Mouse (Mus musculus) liver, postnatal 0 days (tissue): ENCODE measurements around the gene Drd3. TPM values are rescaled to one million over a fixed set of nuclear protein-coding genes. Genes with fewer than 3 reads are reported as not detected.

Experiments used
- ATAC-seq: fragments of 200-750 bp; cut with Nextera tagmentation; 2 replicates; pipeline ENCODE4 v1.8.0; 2017; ENCODE audit warnings: mild to moderate bottlenecking, moderate library complexity
- DNase-seq: peaks from one replicate; pipeline ENCODE4 v3.0.0-alpha.2; 2016
- H3K27ac ChIP-seq: fragments of 300-500 bp; sonication (generic); 2 replicates; pipeline ENCODE4 v1.5.1; 2014; ENCODE audit warnings: antibody characterized with exemption, moderate library complexity, mild to moderate bottlenecking, low read depth
- H3K27me3 ChIP-seq: fragments of 300-500 bp; sonication (generic); 2 replicates; pipeline ENCODE4 v1.6.1; 2014; ENCODE audit warnings: low read length, control low read depth, mixed read lengths; ENCODE audit not compliant: insufficient read depth
- H3K36me3 ChIP-seq: fragments of 300-500 bp; sonication (generic); replicated peaks from 2 replicates; pipeline ENCODE4 v1.6.1; 2014; ENCODE audit warnings: mild to moderate bottlenecking, control low read depth, low read length, moderate library complexity, mixed read lengths; ENCODE audit not compliant: insufficient read depth
- H3K4me1 ChIP-seq: fragments of 300-500 bp; sonication (generic); 2 replicates; pipeline ENCODE4 v1.6.1; 2014; ENCODE audit warnings: antibody characterized with exemption, mild to moderate bottlenecking, control low read depth; ENCODE audit not compliant: insufficient read depth
- H3K4me2 ChIP-seq: fragments of 300-500 bp; sonication (generic); 2 replicates; pipeline ENCODE4 v1.6.1; 2014; ENCODE audit warnings: low read depth, mild to moderate bottlenecking, low read length, moderate library complexity, mixed read lengths
- H3K4me3 ChIP-seq: fragments of 300-500 bp; sonication (generic); 2 replicates; pipeline ENCODE4 v1.5.1; 2014; ENCODE audit warnings: low read depth, low read length
- H3K9ac ChIP-seq: fragments of 300-500 bp; sonication (generic); replicated peaks from 2 replicates; pipeline ENCODE4 v1.6.1; 2014; ENCODE audit warnings: mild to moderate bottlenecking, moderate library complexity
- H3K9me3 ChIP-seq: fragments of 300-500 bp; sonication (generic); 2 replicates; pipeline ENCODE4 v1.6.1; 2016; ENCODE audit warnings: mild to moderate bottlenecking, control low read depth, low read length, mixed read lengths
- CTCF ChIP-seq: sonication (generic); IDR thresholded peaks from 2 replicates; pipeline ENCODE4 v1.5.1; 2016; ENCODE audit warnings: antibody characterized with exemption, low read depth
- EP300 ChIP-seq: IDR thresholded peaks from 2 replicates; pipeline ENCODE4 v1.6.1; 2016; ENCODE audit warnings: antibody characterized with exemption, low read depth, mild to moderate bottlenecking
- WGBS: fragments of 180-500 bp; shearing (Covaris S2); extraction: QIAGEN DNeasy Blood & Tissue Kit; methylation state at CpG from one replicate; pipeline ENCODE4 v1.1.7; 2014; ENCODE audit not compliant: insufficient replicate concordance; 5-methylcytosine and 5-hydroxymethylcytosine counted together
- microRNA-seq: library from miRNA; unstranded; fragments of <30 nt; microRNA quantifications from one replicate; pipeline ENCODE4, GENCODE M21; 2016
- polyA plus RNA-seq: library from polyadenylated mRNA; unstranded; fragments of >200 nt; fragmentation: Nextera tagmentation; extraction: Ambion mirVana; gene quantifications from 2 replicates; pipeline ENCODE4 v1.2.1, GENCODE M21; 2015

Drd3 gene
- polyA plus RNA-seq, 1 experiment from 2014 or later = not detected

- H3K9me3 ChIP-seq = no peaks in the 10 kb centered on the region
- WGBS = 84% methylated on average over 2 of the region's 2 CpGs
- no peaks in the 10 kb centered on the region for H3K27me3 ChIP-seq
- no peak overlapping the region for H3K4me3 ChIP-seq
- ATAC-seq (no peak), DNase-seq (no peak)
- no peak for TF ChIP-seq EP300
- TF ChIP-seq CTCF = no peak
- no peak overlapping the region for H3K27ac ChIP-seq
- no peak overlapping the region for H3K4me2 ChIP-seq
- no peaks in the 10 kb centered on the region for H3K36me3 ChIP-seq
- H3K4me1 ChIP-seq = no peaks in the 10 kb centered on the region
- no peak overlapping the region for H3K9ac ChIP-seq
Observed at GRCm38 (mm10) chr16:43831957-43832356, 78.1 kb downstream of the Drd3 start.

GRCm38 (mm10) chr16:43841236-43841635 is 87.4 kb downstream of the Drd3 start:
- Histone ChIP-seq H3K4me1 (no peaks in the 10 kb centered on the region), H3K27ac (no peak overlapping the region), H3K4me3 (no peak overlapping the region), H3K36me3 (no peaks in the 10 kb centered on the region), H3K9ac (no peak overlapping the region), H3K27me3 (no peaks in the 10 kb centered on the region), H3K4me2 (no peak overlapping the region), H3K9me3 (no peaks in the 10 kb centered on the region)
- TF ChIP-seq CTCF (no peak), EP300 (no peak)
- ATAC-seq (no peak), DNase-seq (no peak)
- WGBS = 58% methylated on average over 1 of the region's 1 CpGs

GRCm38 (mm10) chr16:43849839-43850238 is 96.0 kb downstream of the Drd3 start:
- no peak overlapping the region for H3K9ac ChIP-seq
- H3K27ac ChIP-seq = no peak overlapping the region
- no peaks in the 10 kb centered on the region for H3K9me3 ChIP-seq
- ATAC-seq (no peak), DNase-seq (no peak)
- no peak overlapping the region for H3K4me3 ChIP-seq
- H3K4me1 ChIP-seq = no peaks in the 10 kb centered on the region
- no peak overlapping the region for H3K4me2 ChIP-seq
- H3K36me3 ChIP-seq = no peaks in the 10 kb centered on the region
- no peaks in the 10 kb centered on the region for H3K27me3 ChIP-seq
- WGBS = 51% methylated on average over 1 of the region's 1 CpGs
- no peak for TF ChIP-seq CTCF
- TF ChIP-seq EP300 = no peak

GRCm38 (mm10) chr16:43858941-43859476 is 105.2 kb downstream of the Drd3 start:
- H3K36me3 ChIP-seq = peaks cover 17% of the 10 kb centered on the region
- no peak overlapping the region for H3K4me3 ChIP-seq
- H3K27me3 ChIP-seq = no peaks in the 10 kb centered on the region
- H3K9me3 ChIP-seq = no peaks in the 10 kb centered on the region
- no peaks in the 10 kb centered on the region for H3K4me1 ChIP-seq
- H3K27ac ChIP-seq = no peak overlapping the region
- DNase-seq (no peak), ATAC-seq (no peak)
- TF ChIP-seq CTCF (no peak), EP300 (no peak)
- 82% methylated on average over 5 of the region's 5 CpGs for WGBS
- H3K9ac ChIP-seq = no peak overlapping the region
- no peak overlapping the region for H3K4me2 ChIP-seq

GRCm38 (mm10) chr16:43860624-43861023 is 106.8 kb downstream of the Drd3 start:
- no peak overlapping the region for H3K4me3 ChIP-seq

GRCm38 (mm10) chr16:43869805-43870204 is 116.0 kb downstream of the Drd3 start:
- TF ChIP-seq EP300 (no peak), CTCF (no peak)
- Histone ChIP-seq H3K36me3 (peaks cover 18% of the 10 kb centered on the region), H3K4me2 (no peak overlapping the region), H3K9ac (no peak overlapping the region), H3K27ac (no peak overlapping the region), H3K9me3 (no peaks in the 10 kb centered on the region), H3K4me3 (no peak overlapping the region), H3K4me1 (no peaks in the 10 kb centered on the region), H3K27me3 (no peaks in the 10 kb centered on the region)
- ATAC-seq (no peak), DNase-seq (no peak)

More at GRCm38 (mm10) chr16:43860624-43861023, 106.8 kb downstream of the Drd3 start:
- H3K27ac ChIP-seq = no peak overlapping the region
- no peaks in the 10 kb centered on the region for H3K9me3 ChIP-seq
- no peak overlapping the region for H3K4me2 ChIP-seq
- ATAC-seq (no peak), DNase-seq (no peak)
- H3K36me3 ChIP-seq = peaks cover 21% of the 10 kb centered on the region
- H3K27me3 ChIP-seq = no peaks in the 10 kb centered on the region
- no peak overlapping the region for H3K9ac ChIP-seq
- WGBS = 62% methylated on average over 6 of the region's 6 CpGs
- no peak for TF ChIP-seq EP300
- TF ChIP-seq CTCF = no peak
- no peaks in the 10 kb centered on the region for H3K4me1 ChIP-seq

- Histone ChIP-seq H3K9me3 (no peaks in the 10 kb centered on the region), H3K4me1 (no peaks in the 10 kb centered on the region), H3K27ac (no peak overlapping the region), H3K4me2 (no peak overlapping the region), H3K27me3 (no peaks in the 10 kb centered on the region), H3K4me3 (no peak overlapping the region), H3K9ac (no peak overlapping the region), H3K36me3 (peaks cover 19% of the 10 kb centered on the region)
- TF ChIP-seq CTCF (no peak), EP300 (no peak)
- WGBS = 87% methylated on average over 7 of the region's 7 CpGs
- DNase-seq (no peak), ATAC-seq (no peak)
Observed at GRCm38 (mm10) chr16:43871419-43871818, 117.6 kb downstream of the Drd3 start.

Small RNA genes lying within 50 kb of the gene (microRNA-seq; reads per million reads assigned to microRNA genes)
- not detected for gene Gm25996

Other genes with a start within 250 kb of the Drd3 start
- gene Tigit, start 89.9 kb upstream of the Drd3 start, polyA plus RNA-seq = 0.12 TPM in 1 of 2 replicates, not detected in the other
- gene Ccdc191, start 135.8 kb downstream of the Drd3 start, polyA plus RNA-seq = 2.9 and 4.0 TPM in 2 replicates
- 4.4 and 4.7 TPM in 2 replicates for gene Qtrt2, start 172.8 kb downstream of the Drd3 start, polyA plus RNA-seq
- gene Zdhhc23, start 225.8 kb downstream of the Drd3 start, polyA plus RNA-seq = 0.20 and 0.40 TPM in 2 replicates